Mouse (Mus musculus) intestine, postnatal 0 days (tissue): ENCODE measurements around the gene Nudt1. TPM values are rescaled to one million over a fixed set of nuclear protein-coding genes. Genes with fewer than 3 reads are reported as not detected.

Experiments
- ATAC-seq: fragments of 200-750 bp; cut with Nextera tagmentation; 2 replicates; pipeline ENCODE4 v1.8.0; 2017; ENCODE audit warnings: mild to moderate bottlenecking, moderate TSS enrichment, moderate library complexity
- H3K27ac ChIP-seq: fragments of 300-500 bp; sonication (generic); 2 replicates; pipeline ENCODE4 v1.5.1; 2014; ENCODE audit warnings: mild to moderate bottlenecking, low read depth, low read length, moderate library complexity
- H3K27me3 ChIP-seq: fragments of 300-500 bp; sonication (generic); replicated peaks from 2 replicates; pipeline ENCODE4 v1.6.1; 2014; ENCODE audit warnings: low read length, mixed read lengths; ENCODE audit not compliant: control insufficient read depth, insufficient read depth
- H3K36me3 ChIP-seq: fragments of 300-500 bp; sonication (generic); 2 replicates; pipeline ENCODE4 v1.6.1; 2014; ENCODE audit warnings: mild to moderate bottlenecking, moderate library complexity; ENCODE audit not compliant: control insufficient read depth, insufficient read depth
- H3K4me1 ChIP-seq: fragments of 300-500 bp; sonication (generic); replicated peaks from 2 replicates; pipeline ENCODE4 v1.6.1; 2014; ENCODE audit warnings: antibody characterized with exemption, low read length, mixed read lengths; ENCODE audit not compliant: control insufficient read depth, insufficient read depth
- H3K4me2 ChIP-seq: fragments of 300-500 bp; sonication (generic); replicated peaks from 2 replicates; pipeline ENCODE4 v1.6.1; 2014; ENCODE audit warnings: low read depth, mild to moderate bottlenecking, moderate library complexity
- H3K4me3 ChIP-seq: fragments of 300-500 bp; sonication (generic); 2 replicates; pipeline ENCODE4 v1.5.1; 2014; ENCODE audit warnings: low read depth, low read length
- H3K9ac ChIP-seq: fragments of 300-500 bp; sonication (generic); 2 replicates; pipeline ENCODE4 v1.6.1; 2014; ENCODE audit warnings: mild to moderate bottlenecking, low read depth, low read length
- H3K9me3 ChIP-seq: fragments of 300-500 bp; sonication (generic); 2 replicates; pipeline ENCODE4 v1.6.1; 2016; ENCODE audit warnings: mixed run types; ENCODE audit not compliant: control insufficient read depth
- CTCF ChIP-seq: sonication (generic); IDR thresholded peaks from 2 replicates; pipeline ENCODE4 v1.5.1; 2016; ENCODE audit warnings: low read depth, mild to moderate bottlenecking, control low read depth, antibody characterized with exemption, moderate library complexity
- WGBS: fragments of 180-500 bp; shearing (Covaris S2); extraction: QIAGEN DNeasy Blood & Tissue Kit; methylation state at CpG from one replicate; pipeline ENCODE4 v1.1.7; 2014; 5-methylcytosine and 5-hydroxymethylcytosine counted together
- polyA plus RNA-seq: library from polyadenylated mRNA; unstranded; fragments of >200 nt; fragmentation: Nextera tagmentation; extraction: Ambion mirVana; gene quantifications from 2 replicates; pipeline ENCODE4 v1.2.1, GENCODE M21; 2015

Nudt1 gene
- polyA plus RNA-seq, 1 experiment from 2014 or later = 28.9 TPM

- WGBS = 88% methylated on average over 2 of the region's 2 CpGs
- H3K27ac ChIP-seq = no peak overlapping the region
- no peaks in the 10 kb centered on the region for H3K9me3 ChIP-seq
- H3K4me2 ChIP-seq = no peak overlapping the region
- H3K4me1 ChIP-seq = 0 out of 2 replicates have a peak, but pooled peaks cover 5% of the 10 kb centered on the region
- no peaks in the 10 kb centered on the region for H3K27me3 ChIP-seq
- TF ChIP-seq CTCF = no peak
- peaks cover 21% of the 10 kb centered on the region; the same call in 1 of the 2 replicates for H3K36me3 ChIP-seq
- H3K9ac ChIP-seq = no peak overlapping the region
- H3K4me3 ChIP-seq = no peak overlapping the region
- ATAC-seq = no peak
Measured at GRCm38 (mm10) chr5:140284761-140285160, 36.7 kb upstream of the Nudt1 start.

GRCm38 (mm10) chr5:140288287-140288686 lies 33.2 kb upstream of the Nudt1 start:
- no peak for TF ChIP-seq CTCF
- Histone ChIP-seq H3K36me3 (peaks cover 41% of the 10 kb centered on the region; the same call in 1 of the 2 replicates), H3K4me2 (no peak overlapping the region), H3K9ac (no peak overlapping the region), H3K27ac (no peak overlapping the region), H3K27me3 (no peaks in the 10 kb centered on the region), H3K4me3 (no peak overlapping the region), H3K4me1 (no peaks in the 10 kb centered on the region), H3K9me3 (no peaks in the 10 kb centered on the region)
- WGBS = 87% methylated on average over 3 of the region's 3 CpGs
- ATAC-seq = no peak

DNA sequence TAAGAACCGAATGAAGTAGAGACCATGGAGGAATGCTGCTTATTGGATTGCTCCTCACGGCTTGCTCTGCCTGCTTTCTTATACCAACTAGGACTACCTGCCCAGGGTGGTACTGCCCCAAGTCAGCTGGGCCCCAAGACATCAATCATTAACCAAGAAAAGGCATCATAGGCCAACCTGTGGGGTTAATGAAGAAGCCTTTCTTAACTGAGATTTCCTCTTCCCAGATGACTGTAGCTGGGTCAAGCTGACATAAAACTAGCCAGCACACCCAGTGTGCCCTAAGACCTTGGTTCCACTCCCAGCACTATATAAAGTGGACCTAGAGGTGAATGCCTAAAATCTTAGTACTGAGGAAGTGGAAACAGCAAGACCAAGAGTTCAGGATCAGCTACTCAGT lies 32.3 kb upstream of the Nudt1 start:
- TF ChIP-seq CTCF = no peak
- no peaks in the 10 kb centered on the region for H3K9me3 ChIP-seq
- WGBS = 92% methylated on average over 2 of the region's 2 CpGs
- H3K27me3 ChIP-seq = no peaks in the 10 kb centered on the region
- H3K36me3 ChIP-seq = peaks cover 35% of the 10 kb centered on the region; the same call in 1 of the 2 replicates
- H3K27ac ChIP-seq = no peak overlapping the region
- no peak overlapping the region for H3K9ac ChIP-seq
- H3K4me2 ChIP-seq = no peak overlapping the region
- H3K4me3 ChIP-seq = no peak overlapping the region
- no peaks in the 10 kb centered on the region for H3K4me1 ChIP-seq
- no peak for ATAC-seq

DNA sequence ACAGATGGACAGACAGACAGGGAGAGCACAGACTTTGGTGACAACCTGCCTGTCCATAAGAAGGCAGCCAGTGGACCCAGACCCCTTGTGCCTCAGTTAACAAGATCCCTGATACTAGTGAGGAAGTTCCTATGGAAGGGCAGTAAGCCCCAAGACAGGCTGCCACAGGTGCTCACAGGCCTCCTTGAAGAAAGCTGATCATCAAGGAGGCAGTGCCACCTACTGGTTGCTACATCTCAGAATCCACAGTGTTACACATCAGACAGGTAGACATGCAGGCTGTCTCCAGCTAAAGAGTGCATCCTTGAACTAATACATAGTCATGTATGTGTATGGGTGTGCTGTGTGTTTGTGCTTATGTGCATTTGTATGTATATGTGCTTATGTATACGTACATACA lies 29.3 kb upstream of the Nudt1 start:
- Histone ChIP-seq H3K9me3 (no peaks in the 10 kb centered on the region), H3K27me3 (no peaks in the 10 kb centered on the region), H3K4me1 (no peaks in the 10 kb centered on the region), H3K27ac (no peak overlapping the region), H3K4me2 (no peak overlapping the region), H3K36me3 (peaks cover 51% of the 10 kb centered on the region), H3K9ac (no peak overlapping the region), H3K4me3 (no peak overlapping the region)
- no peak for ATAC-seq
- 97% methylated on average over 1 of the region's 1 CpGs for WGBS
- TF ChIP-seq CTCF = peak; percentile 93

DNA sequence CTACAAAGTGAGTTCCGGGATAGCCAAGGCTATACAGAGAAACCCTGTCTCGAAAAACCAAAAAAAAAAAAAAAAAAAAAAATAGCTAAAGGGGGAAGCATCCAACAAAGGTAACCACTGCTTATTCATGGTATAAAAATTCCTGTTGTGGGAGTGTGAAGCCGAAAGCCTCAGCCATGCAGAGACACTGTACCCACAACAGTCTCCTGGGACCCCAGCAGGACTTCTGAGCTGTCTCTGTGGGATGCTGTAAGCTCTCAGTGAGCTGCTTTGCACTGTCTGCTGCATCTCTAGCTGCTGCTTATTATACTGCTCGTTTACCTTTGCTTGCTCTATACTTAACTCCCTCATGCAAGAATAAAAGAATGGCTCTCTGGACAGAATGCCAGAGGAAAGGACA lies 23.2 kb upstream of the Nudt1 start:
- Histone ChIP-seq H3K36me3 (peaks cover 57% of the 10 kb centered on the region), H3K4me3 (no peak overlapping the region), H3K4me2 (no peak overlapping the region), H3K4me1 (no peaks in the 10 kb centered on the region), H3K27me3 (no peaks in the 10 kb centered on the region), H3K9ac (no peak overlapping the region), H3K27ac (no peak overlapping the region), H3K9me3 (no peaks in the 10 kb centered on the region)
- WGBS = 94% methylated on average over 4 of the region's 4 CpGs
- no peak for ATAC-seq
- no peak for TF ChIP-seq CTCF

DNA sequence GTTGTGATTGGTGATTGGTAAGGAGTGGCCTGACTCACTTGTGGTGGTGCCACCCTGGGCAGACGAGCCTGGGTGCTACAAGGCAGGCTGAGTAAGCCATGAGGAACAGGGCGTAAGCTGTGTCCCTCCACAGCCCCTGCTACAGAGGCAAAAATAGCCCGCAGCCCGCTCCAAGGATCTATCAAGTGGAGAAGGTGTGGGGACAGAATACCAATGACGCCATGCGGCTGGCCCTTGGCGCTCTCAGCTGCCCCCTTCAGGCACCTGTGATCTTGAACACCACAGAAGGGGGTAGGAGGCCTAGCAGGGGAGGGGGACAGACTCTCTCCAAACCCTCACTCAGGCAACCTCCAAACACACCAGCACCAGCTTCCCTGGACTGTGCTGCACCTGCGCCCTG lies 15.4 kb upstream of the Nudt1 start:
- no peak for ATAC-seq
- no peak overlapping the region for H3K4me3 ChIP-seq
- no peak for TF ChIP-seq CTCF
- no peaks in the 10 kb centered on the region for H3K4me1 ChIP-seq
- no peaks in the 10 kb centered on the region for H3K27me3 ChIP-seq
- no peaks in the 10 kb centered on the region for H3K9me3 ChIP-seq
- WGBS = 89% methylated on average over 8 of the region's 8 CpGs
- H3K27ac ChIP-seq = no peak overlapping the region
- no peak overlapping the region for H3K4me2 ChIP-seq
- peaks cover 61% of the 10 kb centered on the region for H3K36me3 ChIP-seq
- no peak overlapping the region for H3K9ac ChIP-seq

GRCm38 (mm10) chr5:140307602-140308001 lies 13.9 kb upstream of the Nudt1 start:
- Histone ChIP-seq H3K36me3 (peaks cover 62% of the 10 kb centered on the region), H3K4me3 (no peak overlapping the region), H3K9me3 (no peaks in the 10 kb centered on the region), H3K27ac (no peak overlapping the region), H3K4me2 (no peak overlapping the region), H3K27me3 (no peaks in the 10 kb centered on the region), H3K4me1 (no peaks in the 10 kb centered on the region), H3K9ac (no peak overlapping the region)
- TF ChIP-seq CTCF = no peak
- ATAC-seq = no peak
- 95% methylated on average over 14 of the region's 14 CpGs for WGBS
